Mouse (Mus musculus) yolk sac, embryonic 10.5 days (tissue): ENCODE measurements around the gene Zfp59.
A peak's percentile ranks its signal among the peaks of the same experiment; 100 is the strongest.
"Not testable (repeated sequence)": the region's sequence is repeated elsewhere in the genome, so short reads cannot be mapped to it uniquely, and the experiment has no call there.

Source experiments
- DNase-seq: peaks from one replicate; pipeline ENCODE4 v3.0.0-alpha.2; 2017; ENCODE audit warnings: low spot score

The Zfp59 gene

DNA sequence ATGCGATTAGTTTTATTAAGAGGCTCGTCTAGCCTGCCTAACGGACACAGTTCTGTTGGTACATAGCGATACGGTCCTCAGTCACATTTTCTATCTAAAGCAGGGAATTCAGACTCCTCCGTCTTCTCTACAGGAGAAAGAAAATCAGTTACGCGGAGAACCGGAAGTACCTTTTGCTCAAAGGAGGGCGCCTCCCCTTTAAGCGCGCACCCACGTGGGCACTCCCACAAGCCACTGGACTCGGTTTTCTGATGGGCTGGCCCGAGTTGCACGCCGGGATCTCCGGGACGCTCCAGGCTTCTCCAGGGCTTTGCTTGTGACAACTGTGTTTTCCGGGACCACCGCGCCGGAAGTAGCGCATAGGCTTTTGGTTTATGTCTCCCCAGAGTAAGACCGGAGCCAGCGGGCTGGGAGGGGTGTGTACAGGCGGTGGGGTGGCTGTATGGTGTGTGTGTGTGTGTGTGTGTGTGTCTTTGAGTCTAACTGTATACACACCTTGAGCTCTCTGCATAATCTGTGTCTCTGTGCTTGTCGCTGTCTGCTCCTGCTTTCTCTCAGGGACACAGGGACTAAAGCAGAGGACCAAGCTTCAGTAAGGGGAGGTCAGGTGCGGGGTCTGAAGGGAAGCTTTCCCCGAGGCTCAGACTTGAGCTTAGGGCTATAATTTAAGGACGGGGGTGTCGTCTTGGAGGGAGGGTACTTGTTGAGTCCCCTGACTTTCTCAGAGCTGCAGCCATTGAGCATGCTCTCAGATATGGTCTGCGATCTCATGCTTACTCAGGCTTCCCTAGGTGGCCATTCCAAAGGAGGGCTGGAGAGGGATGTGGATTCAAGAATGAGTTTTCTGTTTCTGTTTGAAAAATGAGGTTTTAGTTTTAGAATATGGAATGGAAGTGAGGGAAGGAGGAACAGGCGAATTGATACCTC is at the start of gene Zfp59:
Gene Zfp59 (plus strand): TSS at position 285 of the 927 bp plus-strand sequence.
- DNase-seq, result peak; percentile 91

- DNase-seq, result no peak
These were observed 49.1 kb upstream of the Zfp59 start for GRCm38 (mm10) chr7:27789306-27789705.

DNA sequence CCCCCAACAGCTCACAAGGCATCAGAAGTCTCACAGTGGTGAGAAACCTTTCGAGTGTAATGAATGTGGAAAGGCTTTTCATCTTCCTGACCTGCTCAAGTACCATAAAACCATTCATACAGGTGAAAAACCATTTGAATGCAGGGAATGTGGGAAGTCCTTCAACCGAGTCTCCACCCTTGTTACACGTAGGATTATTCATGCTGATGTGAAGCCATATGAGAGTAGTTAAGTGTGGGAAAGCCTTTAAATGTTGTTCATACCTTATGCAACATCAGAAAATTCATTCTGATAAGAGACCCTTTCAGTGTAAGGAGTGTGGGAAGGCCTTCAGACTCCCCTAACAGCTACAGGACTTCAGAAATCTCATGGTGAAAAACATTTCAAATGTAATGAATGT is 44.5 kb upstream of the Zfp59 start:
- DNase-seq, result not testable (repeated sequence)

DNA sequence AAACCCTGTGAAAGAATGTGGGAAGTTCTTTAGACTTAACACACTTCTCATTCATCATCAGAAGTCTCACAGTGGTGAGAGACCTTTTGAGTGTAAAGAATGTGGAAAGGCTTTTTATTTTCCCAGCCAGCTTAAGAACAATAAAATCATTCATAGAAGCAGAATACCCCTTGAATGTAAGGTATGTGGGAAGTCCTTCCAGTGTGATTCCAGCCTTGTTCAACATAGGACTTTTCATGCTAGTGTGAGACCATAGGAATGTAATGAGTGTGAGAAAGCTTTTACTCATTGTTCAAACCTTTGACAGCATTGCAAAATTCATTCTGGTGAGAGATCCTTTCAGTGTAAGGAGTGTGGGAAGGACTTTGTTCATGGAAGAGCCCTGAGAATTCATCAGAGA is 43.8 kb upstream of the Zfp59 start:
- DNase-seq, result no peak

DNA sequence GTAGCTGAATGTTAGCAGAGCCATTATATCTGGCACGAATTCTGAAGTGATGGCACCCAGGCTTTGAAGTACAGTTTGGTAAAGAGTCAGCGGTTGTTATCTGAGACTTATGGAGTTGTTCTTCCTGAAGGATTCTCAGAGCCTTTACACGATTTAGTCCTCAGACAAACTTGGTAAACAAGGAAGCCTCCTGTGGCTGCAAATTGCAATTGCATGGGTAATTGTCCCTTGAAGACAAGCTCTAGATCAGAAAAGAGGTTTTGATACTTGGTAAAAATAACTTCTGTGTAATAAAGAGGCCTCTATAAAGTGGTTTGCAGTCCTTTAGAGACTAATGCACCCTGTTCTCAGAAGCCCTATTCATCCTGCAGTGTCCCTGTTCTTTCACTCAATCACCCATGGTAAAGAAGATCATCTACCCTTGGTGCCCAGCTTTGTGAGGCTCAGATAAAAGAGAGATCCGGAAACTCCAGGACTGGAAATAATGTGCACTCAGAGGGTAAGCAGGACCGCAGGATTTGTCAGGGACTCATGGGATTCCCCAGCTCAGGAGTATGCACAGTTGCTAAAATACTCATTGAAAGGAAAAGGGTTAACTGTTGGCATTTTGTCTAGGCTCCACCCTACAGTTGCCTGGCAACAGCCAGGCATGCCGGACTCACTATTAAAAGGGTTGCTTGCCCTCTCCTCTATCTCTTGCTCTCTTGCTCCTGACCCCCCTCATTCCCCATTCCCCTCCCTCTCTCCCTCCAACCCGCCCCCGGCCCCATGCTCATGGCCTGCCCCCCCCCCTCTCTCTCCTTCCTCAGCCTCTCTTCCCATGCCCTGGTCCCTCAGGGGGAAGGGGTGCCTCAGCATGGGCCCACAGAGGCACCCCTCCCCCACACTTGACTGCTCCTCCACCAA is 40.2 kb upstream of the Zfp59 start:
- DNase-seq, result peak; percentile 4

GRCm38 (mm10) chr7:27801137-27801536 is 37.3 kb upstream of the Zfp59 start:
- DNase-seq, result no peak

GRCm38 (mm10) chr7:27802986-27803385 is 35.4 kb upstream of the Zfp59 start:
- DNase-seq, result no peak

DNA sequence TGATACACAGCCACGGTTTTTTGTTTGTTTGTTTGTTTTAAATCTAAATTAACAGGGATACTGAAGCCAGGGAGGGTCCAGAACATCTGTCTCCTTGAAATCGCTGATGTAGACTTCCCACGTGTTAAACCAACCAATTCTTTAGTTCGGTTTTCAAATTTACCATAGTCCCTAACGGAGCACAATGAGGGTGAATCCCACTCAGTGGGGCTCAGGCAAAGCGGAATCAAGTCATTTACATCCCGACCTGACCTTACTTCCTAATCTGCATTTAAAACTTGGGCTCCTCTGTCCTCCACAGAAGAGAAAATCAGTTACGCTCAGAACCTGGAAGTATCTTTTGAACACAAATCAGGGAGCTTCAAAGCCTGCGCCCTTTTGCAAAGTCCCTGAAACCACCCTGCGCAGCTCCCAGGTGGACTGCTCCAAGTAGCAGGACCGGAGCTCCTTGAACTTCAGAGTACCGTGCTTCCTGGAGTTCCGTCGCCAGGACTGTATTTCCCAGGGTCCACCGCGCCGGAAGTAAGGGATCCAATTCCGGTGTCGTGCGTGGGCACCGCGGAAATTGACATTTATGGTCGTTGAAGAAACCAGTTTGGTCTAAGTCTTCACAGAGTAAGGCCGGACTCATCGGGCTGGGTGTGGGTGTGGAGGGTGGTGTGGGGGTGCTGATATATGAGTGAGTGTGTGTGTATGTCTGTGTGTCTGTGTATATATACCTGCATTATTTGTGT is 33.9 kb upstream of the Zfp59 start:
- DNase-seq, result peak; percentile 83

GRCm38 (mm10) chr7:27806896-27807295 is 31.5 kb upstream of the Zfp59 start, which contains the start of gene Zfp626:
TSS of gene Zfp626 (plus strand) at chr7:27807196.
- DNase-seq, result not testable (repeated sequence)

GRCm38 (mm10) chr7:27807305-27807704 is 31.1 kb upstream of the Zfp59 start:
- DNase-seq, result not testable (repeated sequence)

DNA sequence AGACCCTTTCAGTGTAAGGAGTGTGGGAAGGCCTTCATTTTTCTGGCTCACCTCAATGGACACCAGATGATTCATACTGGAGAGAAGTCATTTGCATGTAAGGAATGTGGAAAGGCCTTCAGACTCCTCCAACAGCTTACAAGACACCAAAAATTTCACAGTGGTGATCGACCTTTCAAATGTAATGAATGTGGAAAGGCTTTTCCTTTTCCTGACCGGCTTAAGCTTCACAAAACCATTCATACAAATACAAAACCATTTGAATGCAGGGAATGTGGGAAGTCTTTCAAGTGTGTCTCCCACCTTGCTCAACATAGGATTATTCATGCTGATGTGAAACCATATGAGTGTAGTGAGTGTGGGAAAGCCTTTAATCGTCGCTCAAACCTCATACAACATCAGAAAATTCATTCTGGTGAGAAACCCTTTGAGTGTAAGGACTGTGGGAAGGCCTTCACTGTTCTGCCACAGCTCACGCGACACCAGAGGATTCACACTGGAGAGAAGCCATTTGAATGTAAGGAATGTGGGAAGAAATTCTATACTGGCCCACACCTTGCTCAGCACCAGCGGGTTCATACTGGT is 19.8 kb upstream of the Zfp59 start:
- no peak for DNase-seq

GRCm38 (mm10) chr7:27822611-27823010 is 15.8 kb upstream of the Zfp59 start:
- DNase-seq, result no peak

DNA sequence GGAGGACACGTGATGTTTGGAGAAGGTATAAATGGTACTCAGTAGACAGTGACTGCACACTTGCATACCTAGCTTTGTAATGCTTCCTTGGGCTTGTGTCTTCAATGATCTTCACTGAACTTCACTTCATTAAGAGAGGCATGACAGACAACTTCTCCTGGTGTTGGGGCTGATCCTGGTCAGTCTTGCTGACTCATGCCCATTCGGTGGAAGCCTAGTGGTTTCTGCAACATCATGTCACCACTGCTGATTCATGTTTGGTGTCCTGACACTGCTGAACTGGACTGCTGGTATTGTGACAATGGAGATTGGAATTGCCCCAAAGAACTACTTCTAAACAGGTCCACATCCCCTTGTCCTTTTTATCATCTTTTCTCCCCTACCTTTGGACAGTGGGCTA is 4.3 kb upstream of the Zfp59 start:
- DNase-seq, result no peak

DNA sequence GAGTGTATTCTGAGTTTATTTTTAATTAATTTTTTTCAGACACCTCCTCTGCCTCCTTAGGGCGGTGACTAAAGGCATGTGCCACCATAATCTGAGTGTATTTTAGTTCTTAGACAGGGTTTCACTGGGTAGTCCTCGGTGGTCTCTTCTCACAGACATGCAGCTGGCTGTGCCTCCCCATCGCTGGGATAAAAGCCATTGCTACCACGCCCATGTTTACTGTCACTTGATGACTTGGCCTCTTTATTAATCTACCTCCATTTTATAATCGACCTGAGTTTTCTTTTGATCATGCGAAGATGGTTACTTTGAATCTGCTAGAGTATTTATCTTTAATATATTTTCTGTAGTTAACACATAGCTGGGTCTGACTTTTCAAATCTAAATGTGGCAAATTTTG is 511 bp upstream of the Zfp59 start:
- no peak for DNase-seq

- DNase-seq, result no peak
These were observed 1.2 kb downstream of the Zfp59 start for GRCm38 (mm10) chr7:27839596-27839995.

- no peak for DNase-seq
These were observed 1.7 kb downstream of the Zfp59 start for GRCm38 (mm10) chr7:27840104-27840503.

DNA sequence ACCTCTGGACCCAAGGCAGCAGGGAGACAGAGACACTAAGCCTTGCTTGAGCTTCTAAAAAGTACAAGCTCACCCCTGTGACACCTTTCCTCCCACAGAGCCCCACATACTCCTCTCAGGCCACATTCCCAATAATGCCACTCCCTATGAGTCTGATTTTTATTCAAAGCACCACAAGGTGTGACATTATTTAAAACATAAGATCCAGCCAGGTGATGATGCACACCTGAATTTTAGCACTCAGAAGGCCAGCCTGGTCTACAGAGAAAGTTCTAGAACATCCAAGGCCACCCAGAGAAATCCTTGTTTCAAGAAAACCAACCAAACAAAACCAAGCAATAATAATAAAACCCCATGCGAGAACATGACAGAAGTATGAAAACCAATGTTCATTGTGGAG is 18.8 kb downstream of the Zfp59 start, which contains the start of gene Zfp607a:
Gene Zfp607a (plus strand): TSS at position 301 of the 400 bp plus-strand sequence.
- DNase-seq, result no peak

GRCm38 (mm10) chr7:27859301-27860251 is 21.2 kb downstream of the Zfp59 start:
- peak; percentile 7 for DNase-seq

- DNase-seq, result peak; percentile 66
These were observed 22.2 kb downstream of the Zfp59 start for GRCm38 (mm10) chr7:27860396-27861235.
